Mouse (Mus musculus): ENCODE measurements around the gene Mtg1. TPM values are rescaled to one million over a fixed set of nuclear protein-coding genes. Genes with fewer than 3 reads are reported as not detected.

Mtg1 gene
- total RNA-seq (2021): 10 to 100 TPM; 22.4 TPM

GRCm38 (mm10) chr7:140137135-140138020 lies at the start of gene Mtg1:
Gene Mtg1 (plus strand): TSS chr7:140137564.
- intact Hi-C loops (cut with DNase I): loop anchor here (1.0 to 10.0 kb wide), 2 partner anchors 21 to 163 kb away; partner anchors contain the start of genes 6430531B16Rik and Echs1
- DNase-seq (ENCODE audit: low spot score in 2 of 2): peak; percentile 98 to 99

GRCm38 (mm10) chr7:140090601-140091000 lies 46.8 kb upstream of the Mtg1 start:
- intact Hi-C loops (cut with DNase I): no loop called here

GRCm38 (mm10) chr7:140092924-140093528 lies 44.3 kb upstream of the Mtg1 start, which contains the start of gene Prap1:
Gene Prap1 (plus strand): TSS chr7:140093395.
- intact Hi-C loops (cut with DNase I): no loop called here

More at GRCm38 (mm10) chr7:140090601-140091000, 46.8 kb upstream of the Mtg1 start:
- no peak for DNase-seq (ENCODE audit: low spot score in 2 of 2)

GRCm38 (mm10) chr7:140094954-140095353 lies 42.4 kb upstream of the Mtg1 start:
- intact Hi-C loops (cut with DNase I): no loop called here
- no peak for DNase-seq (ENCODE audit: low spot score in 2 of 2)

More at GRCm38 (mm10) chr7:140092924-140093528, 44.3 kb upstream of the Mtg1 start, which contains the start of gene Prap1:
- no peak for DNase-seq (ENCODE audit: low spot score in 2 of 2)

- no peak for DNase-seq (ENCODE audit: low spot score in 2 of 2)
- intact Hi-C loops (cut with DNase I): no loop called here
These were observed 41.8 kb upstream of the Mtg1 start for GRCm38 (mm10) chr7:140095556-140095955.

- intact Hi-C loops (cut with DNase I): no loop called here
- no peak for DNase-seq (ENCODE audit: low spot score in 2 of 2)
These were observed 41.3 kb upstream of the Mtg1 start for GRCm38 (mm10) chr7:140096055-140096454.

- intact Hi-C loops (cut with DNase I): no loop called here
- DNase-seq (ENCODE audit: low spot score in 2 of 2): no peak
These were observed 38.9 kb upstream of the Mtg1 start for GRCm38 (mm10) chr7:140098466-140098865.

- intact Hi-C loops (cut with DNase I): no loop called here
These were observed 35.9 kb upstream of the Mtg1 start for GRCm38 (mm10) chr7:140101498-140101897.

GRCm38 (mm10) chr7:140101993-140102860 lies 35.1 kb upstream of the Mtg1 start, which contains the start of gene Fuom:
Gene Fuom (minus strand): TSS chr7:140102441.
- intact Hi-C loops (cut with DNase I): no loop called here
- peak; percentile 79 to 89 for DNase-seq (ENCODE audit: low spot score in 2 of 2)

More at GRCm38 (mm10) chr7:140101498-140101897, 35.9 kb upstream of the Mtg1 start:
- peak in 1 of 2 experiments; percentile 21 for DNase-seq (ENCODE audit: low spot score in 2 of 2)

- no peak for DNase-seq (ENCODE audit: low spot score in 2 of 2)
- intact Hi-C loops (cut with DNase I): no loop called here
These were observed 33.4 kb upstream of the Mtg1 start for GRCm38 (mm10) chr7:140104009-140104408.

GRCm38 (mm10) chr7:140111943-140112342 lies 25.4 kb upstream of the Mtg1 start:
- no peak for DNase-seq (ENCODE audit: low spot score in 2 of 2)
- intact Hi-C loops (cut with DNase I): no loop called here

GRCm38 (mm10) chr7:140115583-140116328 lies 21.6 kb upstream of the Mtg1 start, which contains the start of gene Paox:
Gene Paox (plus strand): TSS chr7:140115799.
- DNase-seq (ENCODE audit: low spot score in 2 of 2): peak; percentile 57 to 80
- intact Hi-C loops (cut with DNase I): loop anchor here (1.0 kb wide), 2 partner anchors 22 to 34 kb away; partner anchors contain the start of gene Mtg1

- DNase-seq (ENCODE audit: low spot score in 2 of 2): peak; percentile 83 to 91
- intact Hi-C loops (cut with DNase I): loop anchor here (1.0 kb wide), 2 partner anchors 21 to 35 kb away; partner anchors contain the start of gene Mtg1
These were observed 20.9 kb upstream of the Mtg1 start, which contains the start of gene Echs1 for GRCm38 (mm10) chr7:140116329-140117054. Gene Echs1 (minus strand): TSS chr7:140116476.

- intact Hi-C loops (cut with DNase I): no loop called here
- DNase-seq (ENCODE audit: low spot score in 2 of 2): no peak
These were observed 16.9 kb upstream of the Mtg1 start for GRCm38 (mm10) chr7:140120484-140120883.

- DNase-seq (ENCODE audit: low spot score in 2 of 2): no peak
- intact Hi-C loops (cut with DNase I): no loop called here
These were observed 15.9 kb upstream of the Mtg1 start for GRCm38 (mm10) chr7:140121338-140121910.

- intact Hi-C loops (cut with DNase I): no loop called here
These were observed 14.6 kb upstream of the Mtg1 start for GRCm38 (mm10) chr7:140122765-140123164.

GRCm38 (mm10) chr7:140124382-140124781 lies 13.0 kb upstream of the Mtg1 start:
- intact Hi-C loops (cut with DNase I): no loop called here
- no peak for DNase-seq (ENCODE audit: low spot score in 2 of 2)

More at GRCm38 (mm10) chr7:140122765-140123164, 14.6 kb upstream of the Mtg1 start:
- no peak for DNase-seq (ENCODE audit: low spot score in 2 of 2)

Data from left cerebral cortex, postnatal 25 days (tissue).